8 mouse cellular contexts compared by ENCODE assay signal in genomic region chr8:120521591-120521965, GRCm38 (mm10).
A peak's percentile ranks its signal among the peaks of the same experiment; 100 is the strongest.
DNase-seq lines count a peak whose midpoint lies in the region; ATAC-seq and TF ChIP-seq lines count a peak whose summit lies in the region.

No protein-coding gene starts in this region.

- H3K27ac ChIP-seq in heart, embryonic 16.5 days (ENCODE audit: low read length): no peak overlapping the region
- H3K27ac ChIP-seq in heart, adult 2 months: no peak overlapping the region
- H3K27ac ChIP-seq in forebrain, embryonic 12.5 days: peak overlapping the region; percentile 95
- H3K27ac ChIP-seq in intestine, embryonic 16.5 days (ENCODE audit: low read length): peak overlapping the region; percentile 59
- peak overlapping the region; percentile 76 for H3K27ac ChIP-seq in neural tube, embryonic 15.5 days (replicated peaks)

- TF ChIP-seq CTCF in heart, adult 2 months (IDR thresholded peaks at IDR 0.05): no peak

- no peak overlapping the region for H3K4me2 ChIP-seq in heart, embryonic 16.5 days (ENCODE audit: low read depth, low read length)
- peak overlapping the region; percentile 42 for H3K4me2 ChIP-seq in forebrain, embryonic 12.5 days
- no peak overlapping the region for H3K4me2 ChIP-seq in intestine, embryonic 16.5 days (ENCODE audit: low read depth, low read length)
- peak overlapping the region; percentile 30 for H3K4me2 ChIP-seq in neural tube, embryonic 15.5 days

- intact Hi-C loops in heart, adult 2 months (cut with DNase I): no loop called here

- DNase-seq in heart, adult 2 months: no peak
- no peak for DNase-seq in adrenal gland, postnatal 10 days
- no peak for DNase-seq in right cerebral cortex, postnatal 10 days (ENCODE audit: low spot score in 2 of 2)
- DNase-seq in spleen, adult 18-20 months: no peak

- H3K4me1 ChIP-seq in heart, embryonic 16.5 days (ENCODE audit: control insufficient read depth, insufficient read depth, low read length): peaks cover 62% of the 10 kb centered on the region
- H3K4me1 ChIP-seq in heart, adult 2 months (ENCODE audit: control insufficient read depth, insufficient read depth, low read length): peaks cover 17% of the 10 kb centered on the region
- H3K4me1 ChIP-seq in forebrain, embryonic 12.5 days: peaks cover 95% of the 10 kb centered on the region
- H3K4me1 ChIP-seq in intestine, embryonic 16.5 days (ENCODE audit: control insufficient read depth, insufficient read depth, low read length): peaks cover 72% of the 10 kb centered on the region
- peaks cover 95% of the 10 kb centered on the region for H3K4me1 ChIP-seq in neural tube, embryonic 15.5 days

- H3K79me2 ChIP-seq in heart, adult 2 months (replicated peaks; ENCODE audit: control insufficient read depth, insufficient read depth, low read length): peaks cover 2% of the 10 kb centered on the region; the same call in 1 of the 2 replicates

- WGBS in heart, embryonic 16.5 days: 75% methylated on average over 7 of the region's 7 CpGs
- WGBS in heart, adult 2 months: 83% methylated on average over 7 of the region's 7 CpGs
- 43% methylated on average over 7 of the region's 7 CpGs for WGBS in forebrain, embryonic 12.5 days
- 71% methylated on average over 7 of the region's 7 CpGs for WGBS in intestine, embryonic 16.5 days
- WGBS in neural tube, embryonic 15.5 days: 22% methylated on average over 7 of the region's 7 CpGs

- H3K4me3 ChIP-seq in heart, embryonic 16.5 days (ENCODE audit: low read length): no peak overlapping the region
- H3K4me3 ChIP-seq in heart, adult 2 months: no peak overlapping the region
- H3K4me3 ChIP-seq in forebrain, embryonic 12.5 days (replicated peaks): no peak overlapping the region
- H3K4me3 ChIP-seq in intestine, embryonic 16.5 days (ENCODE audit: low read length): no peak overlapping the region
- H3K4me3 ChIP-seq in neural tube, embryonic 15.5 days (replicated peaks): no peak overlapping the region

- TF ChIP-seq POLR2A in heart, adult 2 months (IDR thresholded peaks at IDR 0.05; ENCODE audit: insufficient read depth, low read depth, low read length): no peak

- H3K36me3 ChIP-seq in heart, embryonic 16.5 days (ENCODE audit: control insufficient read depth, insufficient read depth): no peaks in the 10 kb centered on the region
- no peaks in the 10 kb centered on the region for H3K36me3 ChIP-seq in heart, adult 2 months (ENCODE audit: control insufficient read depth, insufficient read depth, low read length)
- H3K36me3 ChIP-seq in forebrain, embryonic 12.5 days (replicated peaks): no peaks in the 10 kb centered on the region
- H3K36me3 ChIP-seq in intestine, embryonic 16.5 days (ENCODE audit: control insufficient read depth, insufficient read depth, low read length): no peaks in the 10 kb centered on the region
- no peaks in the 10 kb centered on the region for H3K36me3 ChIP-seq in neural tube, embryonic 15.5 days

- no peak for ATAC-seq in heart, embryonic 16.5 days (replicated peaks; ENCODE audit: extremely low read depth, insufficient read depth, low FRiP score)
- no peak for ATAC-seq in forebrain, embryonic 12.5 days (ENCODE audit: low FRiP score)
- no peak for ATAC-seq in intestine, embryonic 16.5 days
- no peak for ATAC-seq in neural tube, embryonic 15.5 days (ENCODE audit: low FRiP score)

- H3K9ac ChIP-seq in heart, embryonic 16.5 days (ENCODE audit: low read length): peak overlapping the region; percentile 20; the same call in 1 of the 2 replicates
- no peak overlapping the region for H3K9ac ChIP-seq in heart, adult 2 months (ENCODE audit: low read depth, low read length)
- H3K9ac ChIP-seq in forebrain, embryonic 12.5 days: peak overlapping the region; percentile 26
- H3K9ac ChIP-seq in intestine, embryonic 16.5 days (ENCODE audit: low read depth, low read length): peak overlapping the region; percentile 36
- H3K9ac ChIP-seq in neural tube, embryonic 15.5 days (replicated peaks): 0 out of 2 replicates have a peak overlapping the region, but pooled peaks have one; percentile 28

- H3K27me3 ChIP-seq in heart, embryonic 16.5 days (ENCODE audit: control insufficient read depth, insufficient read depth, low read length): no peaks in the 10 kb centered on the region
- H3K27me3 ChIP-seq in heart, adult 2 months (ENCODE audit: control insufficient read depth, insufficient read depth, low read length): no peaks in the 10 kb centered on the region
- peaks cover 23% of the 10 kb centered on the region for H3K27me3 ChIP-seq in forebrain, embryonic 12.5 days
- no peaks in the 10 kb centered on the region for H3K27me3 ChIP-seq in intestine, embryonic 16.5 days (replicated peaks; ENCODE audit: control insufficient read depth, insufficient read depth, low read length)
- no peaks in the 10 kb centered on the region for H3K27me3 ChIP-seq in neural tube, embryonic 15.5 days (replicated peaks)

- TF ChIP-seq EP300 in heart, adult 2 months (IDR thresholded peaks at IDR 0.05; ENCODE audit: insufficient read depth, low read depth, low read length): no peak

- no peaks in the 10 kb centered on the region for H3K9me3 ChIP-seq in heart, embryonic 16.5 days (replicated peaks; ENCODE audit: control insufficient read depth, low read length)
- H3K9me3 ChIP-seq in forebrain, embryonic 12.5 days: no peaks in the 10 kb centered on the region
- H3K9me3 ChIP-seq in intestine, embryonic 16.5 days (ENCODE audit: control insufficient read depth, low read length): no peaks in the 10 kb centered on the region
- H3K9me3 ChIP-seq in neural tube, embryonic 15.5 days (replicated peaks): no peaks in the 10 kb centered on the region

Comparison
In these comparisons a context has a peak if more than half of its experiments do, and no peak if none do; other contexts are left out.
1. H3K27ac ChIP-seq: peak in forebrain, embryonic 12.5 days (single experiment), intestine, embryonic 16.5 days (single experiment) and neural tube, embryonic 15.5 days (single experiment); none in heart, embryonic 16.5 days (single experiment) and heart, adult 2 months (single experiment).
2. H3K4me2 ChIP-seq: peak in forebrain, embryonic 12.5 days (single experiment) and neural tube, embryonic 15.5 days (single experiment); none in heart, embryonic 16.5 days (single experiment) and intestine, embryonic 16.5 days (single experiment).